In genomic region chr11:84827492-84827891, GRCm38 (mm10) we compare ENCODE assay signal across 8 mouse cellular contexts. TPM values are rescaled to one million over a fixed set of nuclear protein-coding genes. Genes with fewer than 3 reads are reported as not detected.
DNase-seq lines count a peak whose midpoint lies in the region; ATAC-seq and TF ChIP-seq lines count a peak whose summit lies in the region.
"Had no signal": no experiment of that assay in that cellular context is flagged by ENCODE, and none has a peak within 500 bp of the region (broad histone marks: within the 10 kb centered on the region; RNA-seq: fewer than 3 reads in every experiment).

No protein-coding gene starts in this region.

- intact Hi-C loops in heart, postnatal 14 days (cut with DNase I): no loop called here
- intact Hi-C loops in left cerebral cortex, postnatal 36 days (cut with DNase I): no loop called here

- H3K4me1 ChIP-seq in heart, embryonic 10.5 days: peaks cover 55% of the 10 kb centered on the region
- 0 out of 2 replicates have a peak, but pooled peaks cover 4% of the 10 kb centered on the region for H3K4me1 ChIP-seq in intestine, postnatal 0 days (replicated peaks; ENCODE audit: control insufficient read depth, insufficient read depth, low read length)

- H3K36me3 ChIP-seq in heart, embryonic 10.5 days: peaks cover 26% of the 10 kb centered on the region
- H3K36me3 ChIP-seq in intestine, postnatal 0 days (ENCODE audit: control insufficient read depth, insufficient read depth): peaks cover 23% of the 10 kb centered on the region

- H3K4me2 ChIP-seq in intestine, postnatal 0 days (replicated peaks; ENCODE audit: low read depth): peak overlapping the region; percentile 93

- no peak for DNase-seq in heart, embryonic 10.5 days (ENCODE audit: low spot score)
- no peak for DNase-seq in heart, postnatal 14 days
- peak; percentile 30 to 46 for DNase-seq in spleen, postnatal 10 days (ENCODE audit: low spot score in 2 of 2)
- no peak for DNase-seq in spleen, postnatal 36 days (ENCODE audit: low spot score in 2 of 2)
- DNase-seq in left cerebral cortex, postnatal 36 days (ENCODE audit: low spot score in 2 of 2): no peak
- DNase-seq in urinary bladder, postnatal 25 days (ENCODE audit: low spot score): no peak

- peaks cover 6% of the 10 kb centered on the region; the same call in 1 of the 2 replicates for H3K27me3 ChIP-seq in heart, embryonic 10.5 days (ENCODE audit: insufficient read depth, poor library complexity, severe bottlenecking)
- no peaks in the 10 kb centered on the region for H3K27me3 ChIP-seq in intestine, postnatal 0 days (replicated peaks; ENCODE audit: control insufficient read depth, insufficient read depth, low read length)

- ATAC-seq in intestine, postnatal 0 days: peak; percentile 50
- ATAC-seq: lung, postnatal 0 days had no signal

- no peak overlapping the region for H3K9ac ChIP-seq in intestine, postnatal 0 days (ENCODE audit: low read depth, low read length)

- no peak for TF ChIP-seq CTCF in intestine, postnatal 0 days (IDR thresholded peaks at IDR 0.05; ENCODE audit: low read depth)

- peak overlapping the region; percentile 90; the same call in 1 of the 2 replicates for H3K27ac ChIP-seq in heart, embryonic 10.5 days
- peak overlapping the region; percentile 94 for H3K27ac ChIP-seq in intestine, postnatal 0 days (ENCODE audit: low read depth, low read length)

- H3K9me3 ChIP-seq in heart, embryonic 10.5 days: no peaks in the 10 kb centered on the region
- no peaks in the 10 kb centered on the region for H3K9me3 ChIP-seq in intestine, postnatal 0 days (ENCODE audit: control insufficient read depth)

- peak overlapping the region; percentile 95 for H3K4me3 ChIP-seq in heart, embryonic 10.5 days
- H3K4me3 ChIP-seq in intestine, postnatal 0 days (ENCODE audit: low read depth, low read length): peak overlapping the region; percentile 86

RNA-seq across cellular contexts. Expression of gene Dhrs11, which starts 1.3 kb away (rescaled TPM):
- 29.3 and 34.3 TPM in 2 replicates for polyA plus RNA-seq in heart, embryonic 10.5 days (2016; fragmentation: Nextera tagmentation; extraction: Ambion mirVana)
- 100 to 1,000 TPM; 114 to 125 TPM for total RNA-seq in heart, postnatal 14 days (2021)
- polyA plus RNA-seq in intestine, postnatal 0 days (2015; fragmentation: Nextera tagmentation; extraction: Ambion mirVana): 129 and 141 TPM in 2 replicates
- 1 to 10 TPM; 6.7 to 8.6 TPM for total RNA-seq in left cerebral cortex, postnatal 36 days (2021)

RNA-seq across cellular contexts. Expression of gene Mrm1, which starts 8.2 kb away (rescaled TPM):
- 12.7 and 15.7 TPM in 2 replicates for polyA plus RNA-seq in heart, embryonic 10.5 days (2016; fragmentation: Nextera tagmentation; extraction: Ambion mirVana)
- 10 to 100 TPM; 16.6 to 22.8 TPM for total RNA-seq in heart, postnatal 14 days (2021)
- polyA plus RNA-seq in intestine, postnatal 0 days (2015; fragmentation: Nextera tagmentation; extraction: Ambion mirVana): 7.1 and 8.9 TPM in 2 replicates
- total RNA-seq in left cerebral cortex, postnatal 36 days (2021): 10 to 100 TPM; 19.3 to 19.4 TPM

RNA-seq across cellular contexts. Expression of gene Ggnbp2, which starts 43.1 kb away (rescaled TPM):
- 50.5 and 61.9 TPM in 2 replicates for polyA plus RNA-seq in heart, embryonic 10.5 days (2016; fragmentation: Nextera tagmentation; extraction: Ambion mirVana)
- 10 to 100 TPM; 49.6 to 55.7 TPM for total RNA-seq in heart, postnatal 14 days (2021)
- 75.0 and 89.9 TPM in 2 replicates for polyA plus RNA-seq in intestine, postnatal 0 days (2015; fragmentation: Nextera tagmentation; extraction: Ambion mirVana)
- total RNA-seq in left cerebral cortex, postnatal 36 days (2021): 10 to 100 TPM; 75.9 to 93.3 TPM

RNA-seq across cellular contexts. Expression of gene Myo19, which starts 52.5 kb away (rescaled TPM):
- polyA plus RNA-seq in heart, embryonic 10.5 days (2016; fragmentation: Nextera tagmentation; extraction: Ambion mirVana): 10.1 and 10.6 TPM in 2 replicates
- total RNA-seq in heart, postnatal 14 days (2021): 10 to 100 TPM; 10.6 to 10.7 TPM
- polyA plus RNA-seq in intestine, postnatal 0 days (2015; fragmentation: Nextera tagmentation; extraction: Ambion mirVana): 3.6 and 3.9 TPM in 2 replicates
- total RNA-seq in left cerebral cortex, postnatal 36 days (2021): 10 to 100 TPM in 1 of 2 experiments, 1 to 10 TPM in 1; 9.3 to 15.4 TPM

RNA-seq across cellular contexts. Expression of gene Pigw, which starts 52.6 kb away (rescaled TPM):
- polyA plus RNA-seq in heart, embryonic 10.5 days (2016; fragmentation: Nextera tagmentation; extraction: Ambion mirVana): 2.7 and 2.8 TPM in 2 replicates
- total RNA-seq in heart, postnatal 14 days (2021): 1 to 10 TPM; 5.3 to 6.0 TPM
- polyA plus RNA-seq in intestine, postnatal 0 days (2015; fragmentation: Nextera tagmentation; extraction: Ambion mirVana): 1.3 and 1.5 TPM in 2 replicates
- 1 to 10 TPM; 7.1 to 7.9 TPM for total RNA-seq in left cerebral cortex, postnatal 36 days (2021)

Comparison
In these comparisons a context has a peak if more than half of its experiments do, and no peak if none do; other contexts are left out.
1. DNase-seq: peak in spleen, postnatal 10 days (2 of 2); none in heart, embryonic 10.5 days (single experiment), heart, postnatal 14 days (0 of 2), spleen, postnatal 36 days (0 of 2), left cerebral cortex, postnatal 36 days (0 of 2) and urinary bladder, postnatal 25 days (single experiment).
2. RNA of gene Dhrs11, which starts 1.3 kb away (total RNA-seq): 114 to 125 TPM in heart, postnatal 14 days; 6.7 to 8.6 TPM in left cerebral cortex, postnatal 36 days; every median in the first group is over 10 times any median in the second.